Mouse (Mus musculus) CH12.LX (cell line): ENCODE data around the gene Polr3g. TPM values are rescaled to one million over a fixed set of nuclear protein-coding genes. Genes with fewer than 3 reads are reported as not detected.
"Not testable (repeated sequence)": the region's sequence is repeated elsewhere in the genome, so short reads cannot be mapped to it uniquely, and the experiment has no call there.

Experiments used
- DNase-seq: peaks from one replicate; pipeline ENCODE4 v3.0.0-alpha.2; 2013; ENCODE audit errors: extremely low read depth
- H3K27ac ChIP-seq: 2 replicates; pipeline ENCODE4 v1.5.1; 2012; ENCODE audit warnings: low read depth, mild to moderate bottlenecking, control low read depth, moderate library complexity; ENCODE audit not compliant: insufficient read depth
- H3K27me3 ChIP-seq: replicated peaks from 2 replicates; pipeline ENCODE3; 2012; ENCODE audit warnings: inconsistent platforms
- H3K36me3 ChIP-seq, 2 experiments: replicated peaks in 1 of 2; 2 replicates each; pipeline versions ENCODE3 to v1.6.1; 2012; ENCODE audit warnings: inconsistent platforms in 1 of 2, low read length in 1 of 2, mild to moderate bottlenecking in 1 of 2, mixed read lengths in 1 of 2, moderate library complexity in 1 of 2; ENCODE audit not compliant: control insufficient read depth in 1 of 2, insufficient read depth in 1 of 2
- H3K4me1 ChIP-seq, 2 experiments: 2 replicates each; pipeline ENCODE4 v1.6.1; 2012; ENCODE audit warnings: inconsistent platforms in 1 of 2, moderate library complexity in 1 of 2; ENCODE audit not compliant: insufficient read depth in 2 of 2, control insufficient read depth in 1 of 2
- H3K4me2 ChIP-seq: 2 replicates; pipeline ENCODE4 v1.6.1; 2012; ENCODE audit warnings: low read depth, mild to moderate bottlenecking, control low read depth; ENCODE audit not compliant: poor library complexity, insufficient read depth, severe bottlenecking
- H3K4me3 ChIP-seq, 3 experiments: fragments of 150-350 bp in 1 of 3; sonication (generic) in 1 of 3; replicated peaks in 1 of 3; 2 replicates each; pipeline versions ENCODE3 to v1.5.1; 2011 to 2012; ENCODE audit warnings: low read depth in 2 of 3, low read length in 2 of 3, mild to moderate bottlenecking in 2 of 3, moderate library complexity in 2 of 3, control low read depth in 1 of 3, improper control_type of control experiment in 1 of 3, inconsistent platforms in 1 of 3, mixed read lengths in 1 of 3; ENCODE audit not compliant: poor library complexity in 1 of 3
- H3K79me2 ChIP-seq: replicated peaks from 2 replicates; pipeline ENCODE4 v1.6.1; 2012; ENCODE audit warnings: mild to moderate bottlenecking, moderate library complexity; ENCODE audit not compliant: control insufficient read depth, poor library complexity, insufficient read depth, severe bottlenecking; ENCODE audit errors: extremely low read depth
- H3K9ac ChIP-seq: 2 replicates; pipeline ENCODE4 v1.6.1; 2012; ENCODE audit warnings: low read depth, mild to moderate bottlenecking, control low read depth, moderate library complexity; ENCODE audit not compliant: insufficient read depth
- H3K9me3 ChIP-seq: replicated peaks from 2 replicates; pipeline ENCODE3; 2012; ENCODE audit warnings: low read length, inconsistent platforms, mixed read lengths
- CTCF ChIP-seq, 2 experiments: IDR thresholded peaks in 1 of 2; conservative IDR thresholded peaks in 1 of 2; 2 replicates each; pipeline ENCODE4 v1.5.1; 2011 to 2012; ENCODE audit warnings: low read depth in 2 of 2, low read length in 2 of 2, improper control_type of control experiment in 1 of 2, inconsistent platforms in 1 of 2, mild to moderate bottlenecking in 1 of 2, moderate library complexity in 1 of 2
- ELF1 ChIP-seq: IDR thresholded peaks from 2 replicates; pipeline ENCODE4 v1.6.1; 2014; ENCODE audit warnings: low read depth, mild to moderate bottlenecking, inconsistent platforms, low read length, improper control_type of control experiment
- MAFK ChIP-seq: IDR thresholded peaks from 2 replicates; pipeline ENCODE4 v1.6.1; 2011; ENCODE audit warnings: low read length, improper control_type of control experiment; ENCODE audit not compliant: insufficient replicate concordance
- MXI1 ChIP-seq: IDR thresholded peaks from 2 replicates; pipeline ENCODE4 v1.6.1; 2011; ENCODE audit warnings: mild to moderate bottlenecking, low read depth, low read length, improper control_type of control experiment
- SIN3A ChIP-seq: IDR thresholded peaks from 2 replicates; pipeline ENCODE4 v1.6.1; 2012; ENCODE audit warnings: low read length, improper control_type of control experiment, inconsistent platforms
- SMC3 ChIP-seq: IDR thresholded peaks from 2 replicates; pipeline ENCODE4 v1.6.1; 2011; ENCODE audit warnings: low read depth, low read length, improper control_type of control experiment
- ZNF384 ChIP-seq: IDR thresholded peaks from 2 replicates; pipeline ENCODE4 v1.6.1; 2012; ENCODE audit warnings: low read depth, low read length, improper control_type of control experiment, inconsistent platforms
- dilution Hi-C: fragments of 300-500 bp; cut with MboI; formaldehyde crosslinking; loops from 2 replicates; pipeline ENCODE4 v1.14.3; 2020; ENCODE audit warnings: low sequenced_read_pairs; ENCODE audit not compliant: extremely low pct_unique_long_range_greater_than_20kb, extremely low pct_ligation_motif_present
- in situ Hi-C: fragments of 300-500 bp; cut with MboI; formaldehyde crosslinking; loops from 3 replicates; pipeline ENCODE4 v1.14.3; 2019; ENCODE audit warnings: low sequenced_read_pairs, low pct_ligation_motif_present, low pct_unique_long_range_greater_than_20kb, mixed read lengths
- polyA plus RNA-seq: library from polyadenylated mRNA; unstranded; fragments of >175 nt; gene quantifications from 2 replicates; pipeline ENCODE4 v1.2.1, GENCODE M21; 2012; ENCODE audit warnings: low read depth; ENCODE audit not compliant: insufficient read length
- total RNA-seq, 2 experiments: library from RNA; depleted of rRNA; stranded (reverse); fragments of 300-350 nt in 1 of 2; fragments of >200 nt in 1 of 2; gene quantifications; 2 replicates each; pipeline ENCODE4 v1.2.3; 2012 to 2014

Polr3g gene
- total and polyA plus RNA-seq, 3 experiments, result 19.1 to 52.5 (median 45.2) TPM

DNA sequence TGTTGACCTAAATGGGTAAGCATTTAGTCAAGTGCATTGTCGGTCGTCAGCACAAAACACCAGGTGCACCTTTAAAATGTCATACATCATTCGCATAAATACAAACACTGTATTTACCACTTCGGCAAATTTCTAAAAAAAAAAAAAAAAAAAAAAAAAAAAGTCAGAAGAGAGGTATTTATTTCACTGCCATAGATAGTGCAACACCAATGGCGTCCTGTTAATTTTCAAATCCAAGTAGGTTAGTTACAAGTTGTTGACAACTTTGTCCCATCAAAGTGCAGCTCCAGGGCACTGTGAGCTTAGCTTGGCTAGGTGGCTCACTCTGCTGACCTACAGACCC, 53.8 kb downstream of the Polr3g start:
- peaks cover 2 to 3% of the 10 kb centered on the region in 2 experiments for H3K36me3 ChIP-seq
- DNase-seq, result no peak
- H3K9me3 ChIP-seq, result peaks cover 4% of the 10 kb centered on the region
- peak overlapping the region; percentile 47 to 81 (median 73) for H3K4me3 ChIP-seq
- peaks cover 7 to 13% of the 10 kb centered on the region in 2 experiments; a peak in 3 of 4 replicates for H3K4me1 ChIP-seq
- H3K27ac ChIP-seq, result peak overlapping the region; percentile 25; the same call in 1 of the 2 replicates
- TF ChIP-seq ZNF384, result peak; percentile 73
- no peak for TF ChIP-seq MAFK
- no peak for TF ChIP-seq CTCF (conservative IDR thresholded peaks at IDR 0.05 in 1 of 2, IDR thresholded peaks at IDR 0.05 in 1 of 2; ENCODE audit: low read depth in 2 of 2, low read length in 2 of 2)
- peaks cover 11% of the 10 kb centered on the region for H3K79me2 ChIP-seq
- in situ Hi-C loops, result no loop called here
- H3K9ac ChIP-seq, result peak overlapping the region; percentile 11; the same call in 1 of the 2 replicates
- peak overlapping the region; percentile 13; the same call in 1 of the 2 replicates for H3K4me2 ChIP-seq
- dilution Hi-C loops, result no loop called here
- H3K27me3 ChIP-seq, result no peaks in the 10 kb centered on the region

DNA sequence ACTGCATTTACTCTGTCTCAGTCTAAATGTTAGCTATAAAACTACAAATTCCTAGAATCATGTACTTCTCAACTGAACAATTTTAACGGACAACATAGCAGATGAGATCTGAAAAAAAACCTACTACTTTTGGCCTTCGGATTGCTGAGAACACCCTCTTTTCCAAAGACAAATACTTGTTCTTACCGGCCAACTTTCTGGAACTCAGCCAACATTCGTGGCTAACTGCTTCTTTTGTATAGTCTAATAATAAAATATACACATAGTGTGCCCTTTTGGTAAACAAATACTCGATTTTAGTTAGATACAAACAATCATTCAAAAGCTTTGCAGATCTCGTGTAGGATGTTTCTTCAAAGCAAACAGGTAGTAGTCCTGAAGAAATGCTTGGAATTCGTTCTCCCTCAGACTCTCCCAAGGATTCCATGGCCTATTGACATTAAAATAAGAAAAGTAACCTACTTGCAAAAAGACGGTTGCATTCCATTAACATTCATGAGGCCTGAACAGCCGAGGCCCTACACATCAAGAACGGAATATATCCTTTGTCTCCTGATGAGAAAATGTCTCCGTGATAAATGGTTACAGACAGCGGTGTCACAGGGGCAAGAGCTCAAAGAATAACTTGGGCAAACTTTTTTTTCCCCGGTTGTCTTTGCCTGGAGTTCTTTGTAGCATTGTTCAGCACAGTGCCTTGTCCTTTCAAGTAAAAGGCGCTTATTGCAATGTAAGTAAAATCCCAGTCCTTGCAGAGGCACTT, 54.5 kb downstream of the Polr3g start:
- H3K27me3 ChIP-seq, result no peaks in the 10 kb centered on the region
- 0 out of 2 replicates have a peak overlapping the region, but pooled peaks have one; percentile 13 for H3K4me2 ChIP-seq
- peaks cover 7 to 13% of the 10 kb centered on the region in 2 experiments; a peak in 3 of 4 replicates for H3K4me1 ChIP-seq
- H3K27ac ChIP-seq, result no peak overlapping the region
- H3K36me3 ChIP-seq, result peaks cover 0 to 2% of the 10 kb centered on the region in 2 experiments
- peaks cover 4% of the 10 kb centered on the region for H3K9me3 ChIP-seq
- peaks cover 11% of the 10 kb centered on the region for H3K79me2 ChIP-seq
- in situ Hi-C loops, result no loop called here
- H3K4me3 ChIP-seq, result no peak overlapping the region
- no peak for DNase-seq
- TF ChIP-seq SIN3A, result no peak
- no peak for TF ChIP-seq MXI1
- no peak for TF ChIP-seq ELF1
- no peak for TF ChIP-seq CTCF (conservative IDR thresholded peaks at IDR 0.05 in 1 of 2, IDR thresholded peaks at IDR 0.05 in 1 of 2; ENCODE audit: low read depth in 2 of 2, low read length in 2 of 2)
- no peak for TF ChIP-seq SMC3
- TF ChIP-seq, all 38 proteins: peak for 0
- H3K9ac ChIP-seq, result no peak overlapping the region
- dilution Hi-C loops, result no loop called here

DNA sequence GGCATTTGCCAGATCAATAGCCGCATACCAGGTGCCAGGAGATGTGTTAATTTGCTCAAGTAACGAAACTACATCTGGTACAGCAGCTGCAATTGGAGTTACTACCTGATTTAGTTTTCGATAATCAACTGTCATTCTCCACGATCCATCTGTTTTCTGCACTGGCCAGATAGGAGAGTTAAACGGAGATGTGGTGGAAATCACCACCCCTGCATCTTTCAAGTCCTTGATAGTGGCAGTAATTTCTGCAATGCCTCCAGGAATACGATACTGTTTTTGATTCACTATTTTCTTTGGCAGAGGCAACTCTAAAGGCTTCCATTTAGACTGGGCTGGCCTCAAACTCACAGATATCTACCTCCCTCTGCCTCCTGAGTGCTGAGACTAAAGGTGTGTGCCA, 60.4 kb downstream of the Polr3g start:
- H3K36me3 ChIP-seq, dilution Hi-C loops, H3K4me2 ChIP-seq, H3K27me3 ChIP-seq, H3K4me1 ChIP-seq, H3K4me3 ChIP-seq, DNase-seq, H3K9ac ChIP-seq, H3K9me3 ChIP-seq, H3K79me2 ChIP-seq, in situ Hi-C loops, H3K27ac ChIP-seq: not testable (repeated sequence)
